Mouse (Mus musculus) heart, postnatal 0 days (tissue): ENCODE results near the gene Kl.

Experiments
- CTCF ChIP-seq: IDR thresholded peaks from 2 replicates; pipeline ENCODE4 v1.5.1; 2016; ENCODE audit warnings: antibody characterized with exemption, control low read depth, low read depth
- EP300 ChIP-seq: IDR thresholded peaks from 2 replicates; pipeline ENCODE4 v1.6.1; 2016; ENCODE audit warnings: antibody characterized with exemption, low read depth

DNA sequence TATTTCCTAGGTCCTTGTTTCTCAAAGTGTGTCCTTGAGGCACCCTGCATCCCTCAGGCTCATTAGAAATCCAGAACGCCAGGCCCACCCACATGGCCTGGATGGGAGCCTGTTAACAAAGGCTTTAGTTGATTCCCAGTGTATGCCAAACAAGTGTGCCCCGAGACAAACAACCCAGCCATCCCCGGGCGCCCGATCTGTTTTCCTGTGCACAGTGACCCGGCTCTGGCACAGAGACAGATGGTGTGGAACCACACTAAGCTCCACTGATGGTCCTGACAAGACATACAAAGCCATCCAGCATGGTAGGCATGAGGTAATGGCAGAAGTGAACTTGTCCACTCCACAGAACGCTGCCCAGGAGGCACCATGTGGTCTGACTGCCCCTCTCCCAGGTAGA is 85.5 kb downstream of the Kl start:
- TF ChIP-seq CTCF (no peak), EP300 (no peak)
